Mouse (Mus musculus) colon, adult 2 months (tissue): Measurements from ENCODE around the gene Gm49398. TPM values are rescaled to one million over a fixed set of nuclear protein-coding genes. Genes with fewer than 3 reads are reported as not detected.

ENCODE experiments used
- polyA plus RNA-seq: library from polyadenylated mRNA; depleted of rRNA; stranded (reverse); fragments of >200 nt; gene quantifications from 2 replicates; pipeline ENCODE4 v1.2.3, GENCODE M21; 2012; rRNA removed

Gm49398 gene
- polyA plus RNA-seq = not detected in 2 replicates

GRCm38 (mm10) chr13:61288739-61289138, at the start of gene Gm49398:
Gm49398 (minus strand) TSS chr13:61288839.

GRCm38 (mm10) chr13:61255258-61255657, 33.4 kb downstream of the Gm49398 start, which contains the start of gene Cts8:
Cts8 (minus strand) TSS chr13:61255358.

GRCm38 (mm10) chr13:61203310-61203709, 85.3 kb downstream of the Gm49398 start, which contains the start of gene Cts6:
Cts6 (minus strand) TSS chr13:61203410.

Other genes with a start within 250 kb of the Gm49398 start
- not detected in 2 replicates for gene Ctsq, start 248.2 kb downstream of the Gm49398 start, polyA plus RNA-seq
- gene Ctsr, start 124.6 kb downstream of the Gm49398 start, polyA plus RNA-seq = not detected in 2 replicates
- not detected in 2 replicates for gene Cts6, start 85.4 kb downstream of the Gm49398 start, polyA plus RNA-seq
- not detected in 2 replicates for gene Cts8, start 33.5 kb downstream of the Gm49398 start, polyA plus RNA-seq
- gene Cts7, start 69.4 kb upstream of the Gm49398 start, polyA plus RNA-seq = not detected in 2 replicates